Mouse (Mus musculus): ENCODE results near the gene Grm1. TPM values are rescaled to one million over a fixed set of nuclear protein-coding genes. Genes with fewer than 3 reads are reported as not detected.

Grm1 gene
- polyA plus RNA-seq, 1 experiment from 2014 or later = not detected

- 73% methylated on average over 3 of the region's 3 CpGs for WGBS
- ATAC-seq (ENCODE audit: insufficient number of reproducible peaks, insufficient read depth, low FRiP score, low read depth) = no peak
- Histone ChIP-seq H3K4me3 (ENCODE audit: control insufficient read depth in 1 of 2, insufficient read depth in 1 of 2, low read depth in 1 of 2, low read length in 2 of 2) (no peak overlapping the region), H3K27me3 (ENCODE audit: control insufficient read depth, insufficient read depth, low read length) (no peaks in the 10 kb centered on the region), H3K9me3 (ENCODE audit: control insufficient read depth, low read length) (no peaks in the 10 kb centered on the region), H3K4me2 (ENCODE audit: low read length) (no peak overlapping the region), H3K27ac (replicated peaks in 1 of 2; ENCODE audit: control insufficient read depth in 1 of 2, insufficient read depth in 1 of 2, low read depth in 2 of 2, low read length in 2 of 2) (no peak overlapping the region), H3K36me3 (ENCODE audit: control insufficient read depth, insufficient read depth, low read length) (no peaks in the 10 kb centered on the region), H3K9ac (ENCODE audit: low read length) (no peak overlapping the region), H3K4me1 (ENCODE audit: control insufficient read depth in 2 of 2, insufficient read depth in 2 of 2, low read length in 2 of 2) (no peaks in the 10 kb centered on the region)
Measured at GRCm38 (mm10) chr10:10950557-10950956, 131.6 kb downstream of the Grm1 start.

DNA sequence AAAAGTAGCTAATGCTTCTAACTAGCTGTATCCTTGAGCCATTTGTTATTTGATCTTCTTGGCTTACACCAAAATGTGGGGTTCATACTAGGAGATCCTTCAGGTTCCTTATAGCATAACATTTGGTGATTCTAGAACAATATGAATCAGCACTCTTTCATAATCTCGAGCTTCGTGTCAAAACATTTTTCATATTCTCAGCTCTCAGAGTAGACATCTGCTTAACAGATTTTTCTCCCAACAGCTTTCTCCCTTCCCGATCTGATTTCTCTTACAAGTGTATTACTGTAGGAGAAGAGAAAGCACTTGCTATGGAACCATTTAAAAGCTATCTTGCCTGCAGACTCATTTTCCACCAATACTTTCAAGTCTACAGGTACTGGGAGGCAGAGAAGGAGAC, 133.0 kb downstream of the Grm1 start:
- Histone ChIP-seq H3K4me1 (ENCODE audit: control insufficient read depth in 2 of 2, insufficient read depth in 2 of 2, low read length in 2 of 2) (no peaks in the 10 kb centered on the region), H3K36me3 (ENCODE audit: control insufficient read depth, insufficient read depth, low read length) (no peaks in the 10 kb centered on the region), H3K4me2 (ENCODE audit: low read length) (no peak overlapping the region), H3K27me3 (ENCODE audit: control insufficient read depth, insufficient read depth, low read length) (no peaks in the 10 kb centered on the region), H3K27ac (replicated peaks in 1 of 2; ENCODE audit: control insufficient read depth in 1 of 2, insufficient read depth in 1 of 2, low read depth in 2 of 2, low read length in 2 of 2) (no peak overlapping the region), H3K4me3 (ENCODE audit: control insufficient read depth in 1 of 2, insufficient read depth in 1 of 2, low read depth in 1 of 2, low read length in 2 of 2) (no peak overlapping the region), H3K9me3 (ENCODE audit: control insufficient read depth, low read length) (no peaks in the 10 kb centered on the region), H3K9ac (ENCODE audit: low read length) (no peak overlapping the region)
- ATAC-seq (ENCODE audit: insufficient number of reproducible peaks, insufficient read depth, low FRiP score, low read depth) = no peak
- 88% methylated on average over 3 of the region's 3 CpGs for WGBS

DNA sequence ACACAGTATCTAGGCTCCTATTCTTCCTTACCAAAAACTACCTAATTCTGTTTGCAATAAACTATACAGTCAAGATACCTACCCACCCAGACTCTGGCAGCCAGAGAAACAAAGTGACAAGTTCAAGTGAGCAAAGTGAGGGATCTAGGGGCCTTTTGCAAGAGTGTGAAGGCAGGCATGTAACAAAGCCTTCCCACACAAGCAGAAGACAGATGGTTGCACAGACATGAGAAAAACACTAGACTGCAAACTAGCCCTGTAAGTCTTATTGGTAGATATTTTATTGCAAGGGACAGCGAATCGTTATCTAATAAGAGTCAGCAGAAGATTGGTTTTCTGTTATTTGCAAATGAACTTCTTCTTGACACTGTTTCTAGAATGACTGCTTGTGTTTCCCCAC, 134.6 kb downstream of the Grm1 start:
- Histone ChIP-seq H3K36me3 (ENCODE audit: control insufficient read depth, insufficient read depth, low read length) (no peaks in the 10 kb centered on the region), H3K9ac (ENCODE audit: low read length) (no peak overlapping the region), H3K27me3 (ENCODE audit: control insufficient read depth, insufficient read depth, low read length) (no peaks in the 10 kb centered on the region), H3K27ac (replicated peaks in 1 of 2; ENCODE audit: control insufficient read depth in 1 of 2, insufficient read depth in 1 of 2, low read depth in 2 of 2, low read length in 2 of 2) (no peak overlapping the region), H3K4me2 (ENCODE audit: low read length) (no peak overlapping the region), H3K9me3 (ENCODE audit: control insufficient read depth, low read length) (no peaks in the 10 kb centered on the region), H3K4me1 (ENCODE audit: control insufficient read depth in 2 of 2, insufficient read depth in 2 of 2, low read length in 2 of 2) (no peaks in the 10 kb centered on the region), H3K4me3 (ENCODE audit: control insufficient read depth in 1 of 2, insufficient read depth in 1 of 2, low read depth in 1 of 2, low read length in 2 of 2) (no peak overlapping the region)
- no peak for ATAC-seq (ENCODE audit: insufficient number of reproducible peaks, insufficient read depth, low FRiP score, low read depth)
- WGBS = 71% methylated on average over 2 of the region's 2 CpGs

DNA sequence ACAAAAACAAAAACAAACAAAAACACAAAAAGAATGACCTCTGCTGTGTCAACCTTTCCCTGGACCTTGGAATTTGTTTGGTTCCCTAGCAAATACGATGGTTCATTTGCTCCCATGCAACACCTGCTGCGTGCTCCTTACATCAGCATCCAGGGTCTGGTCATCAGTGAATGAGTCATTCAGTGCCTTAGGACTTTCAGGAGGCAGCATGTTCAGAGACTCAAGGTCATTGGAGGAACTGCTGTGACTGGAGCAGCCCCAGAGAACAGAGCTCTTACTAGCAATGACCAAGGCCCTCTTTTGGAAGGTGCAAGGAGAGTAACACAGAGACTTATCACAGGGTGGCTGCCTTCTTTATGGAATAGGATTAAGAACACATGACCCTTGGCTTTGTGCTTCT, 138.2 kb downstream of the Grm1 start:
- Histone ChIP-seq H3K4me1 (ENCODE audit: control insufficient read depth in 2 of 2, insufficient read depth in 2 of 2, low read length in 2 of 2) (no peaks in the 10 kb centered on the region), H3K27me3 (ENCODE audit: control insufficient read depth, insufficient read depth, low read length) (no peaks in the 10 kb centered on the region), H3K4me3 (ENCODE audit: control insufficient read depth in 1 of 2, insufficient read depth in 1 of 2, low read depth in 1 of 2, low read length in 2 of 2) (no peak overlapping the region), H3K9me3 (ENCODE audit: control insufficient read depth, low read length) (no peaks in the 10 kb centered on the region), H3K9ac (ENCODE audit: low read length) (no peak overlapping the region), H3K36me3 (ENCODE audit: control insufficient read depth, insufficient read depth, low read length) (no peaks in the 10 kb centered on the region), H3K27ac (replicated peaks in 1 of 2; ENCODE audit: control insufficient read depth in 1 of 2, insufficient read depth in 1 of 2, low read depth in 2 of 2, low read length in 2 of 2) (no peak overlapping the region), H3K4me2 (ENCODE audit: low read length) (no peak overlapping the region)
- WGBS = 74% methylated on average over 2 of the region's 2 CpGs
- no peak for ATAC-seq (ENCODE audit: insufficient number of reproducible peaks, insufficient read depth, low FRiP score, low read depth)

DNA sequence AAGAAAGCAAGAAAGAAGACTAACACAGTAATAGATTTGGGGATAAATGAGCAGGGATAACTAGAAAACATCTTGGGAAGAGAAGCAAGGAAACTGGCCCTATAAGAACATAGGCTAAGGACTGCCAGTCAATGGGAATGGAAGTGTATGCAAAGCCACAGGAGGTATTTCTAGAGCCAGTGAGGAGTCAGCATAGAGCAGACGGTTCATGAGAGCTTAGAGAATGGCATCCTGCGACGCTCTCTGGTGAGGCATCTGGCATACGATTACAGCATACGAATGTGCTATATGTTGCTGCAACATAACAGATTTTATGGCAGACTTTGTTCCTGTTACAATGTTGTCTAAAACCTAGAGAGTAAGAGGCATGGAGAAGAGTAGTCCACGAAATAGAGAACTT, 139.9 kb downstream of the Grm1 start:
- ATAC-seq (ENCODE audit: insufficient number of reproducible peaks, insufficient read depth, low FRiP score, low read depth) = no peak
- H3K9ac ChIP-seq (ENCODE audit: low read length) = no peak overlapping the region
- H3K4me2 ChIP-seq (ENCODE audit: low read length) = no peak overlapping the region
- 70% methylated on average over 6 of the region's 6 CpGs for WGBS
- no peak overlapping the region for H3K4me3 ChIP-seq (ENCODE audit: control insufficient read depth in 1 of 2, insufficient read depth in 1 of 2, low read depth in 1 of 2, low read length in 2 of 2)
- H3K9me3 ChIP-seq (ENCODE audit: control insufficient read depth, low read length) = no peaks in the 10 kb centered on the region
- no peaks in the 10 kb centered on the region for H3K4me1 ChIP-seq (ENCODE audit: control insufficient read depth in 2 of 2, insufficient read depth in 2 of 2, low read length in 2 of 2)
- no peaks in the 10 kb centered on the region for H3K36me3 ChIP-seq (ENCODE audit: control insufficient read depth, insufficient read depth, low read length)
- H3K27ac ChIP-seq (replicated peaks in 1 of 2; ENCODE audit: control insufficient read depth in 1 of 2, insufficient read depth in 1 of 2, low read depth in 2 of 2, low read length in 2 of 2) = no peak overlapping the region
- no peaks in the 10 kb centered on the region for H3K27me3 ChIP-seq (ENCODE audit: control insufficient read depth, insufficient read depth, low read length)

- H3K27me3 ChIP-seq (ENCODE audit: control insufficient read depth, insufficient read depth, low read length) = no peaks in the 10 kb centered on the region
- no peaks in the 10 kb centered on the region for H3K4me1 ChIP-seq (ENCODE audit: control insufficient read depth in 2 of 2, insufficient read depth in 2 of 2, low read length in 2 of 2)
- H3K36me3 ChIP-seq (ENCODE audit: control insufficient read depth, insufficient read depth, low read length) = no peaks in the 10 kb centered on the region
- 45% methylated on average over 3 of the region's 3 CpGs for WGBS
- H3K4me3 ChIP-seq (ENCODE audit: control insufficient read depth in 1 of 2, insufficient read depth in 1 of 2, low read depth in 1 of 2, low read length in 2 of 2) = no peak overlapping the region
- H3K27ac ChIP-seq (replicated peaks in 1 of 2; ENCODE audit: control insufficient read depth in 1 of 2, insufficient read depth in 1 of 2, low read depth in 2 of 2, low read length in 2 of 2) = no peak overlapping the region
- ATAC-seq (ENCODE audit: insufficient number of reproducible peaks, insufficient read depth, low FRiP score, low read depth) = no peak
- no peak overlapping the region for H3K4me2 ChIP-seq (ENCODE audit: low read length)
- no peaks in the 10 kb centered on the region for H3K9me3 ChIP-seq (ENCODE audit: control insufficient read depth, low read length)
- H3K9ac ChIP-seq (ENCODE audit: low read length) = no peak overlapping the region
Measured at GRCm38 (mm10) chr10:10935806-10936205, 146.3 kb downstream of the Grm1 start.

GRCm38 (mm10) chr10:10929672-10930071, 152.5 kb downstream of the Grm1 start:
- Histone ChIP-seq H3K36me3 (ENCODE audit: control insufficient read depth, insufficient read depth, low read length) (no peaks in the 10 kb centered on the region), H3K9me3 (ENCODE audit: control insufficient read depth, low read length) (no peaks in the 10 kb centered on the region), H3K4me3 (ENCODE audit: control insufficient read depth in 1 of 2, insufficient read depth in 1 of 2, low read depth in 1 of 2, low read length in 2 of 2) (no peak overlapping the region), H3K27me3 (ENCODE audit: control insufficient read depth, insufficient read depth, low read length) (no peaks in the 10 kb centered on the region), H3K27ac (replicated peaks in 1 of 2; ENCODE audit: control insufficient read depth in 1 of 2, insufficient read depth in 1 of 2, low read depth in 2 of 2, low read length in 2 of 2) (no peak overlapping the region), H3K4me1 (ENCODE audit: control insufficient read depth in 2 of 2, insufficient read depth in 2 of 2, low read length in 2 of 2) (no peaks in the 10 kb centered on the region), H3K4me2 (ENCODE audit: low read length) (no peak overlapping the region), H3K9ac (ENCODE audit: low read length) (no peak overlapping the region)
- no peak for ATAC-seq (ENCODE audit: insufficient number of reproducible peaks, insufficient read depth, low FRiP score, low read depth)
- WGBS = 77% methylated on average over 2 of the region's 2 CpGs

- no peak for ATAC-seq (ENCODE audit: insufficient number of reproducible peaks, insufficient read depth, low FRiP score, low read depth)
- no peaks in the 10 kb centered on the region for H3K27me3 ChIP-seq (ENCODE audit: control insufficient read depth, insufficient read depth, low read length)
- WGBS = 88% methylated on average over 5 of the region's 5 CpGs
- no peaks in the 10 kb centered on the region for H3K9me3 ChIP-seq (ENCODE audit: control insufficient read depth, low read length)
- H3K27ac ChIP-seq (replicated peaks in 1 of 2; ENCODE audit: control insufficient read depth in 1 of 2, insufficient read depth in 1 of 2, low read depth in 2 of 2, low read length in 2 of 2) = no peak overlapping the region
- no peak overlapping the region for H3K4me2 ChIP-seq (ENCODE audit: low read length)
- no peaks in the 10 kb centered on the region for H3K4me1 ChIP-seq (ENCODE audit: control insufficient read depth in 2 of 2, insufficient read depth in 2 of 2, low read length in 2 of 2)
- H3K9ac ChIP-seq (ENCODE audit: low read length) = no peak overlapping the region
- H3K4me3 ChIP-seq (ENCODE audit: control insufficient read depth in 1 of 2, insufficient read depth in 1 of 2, low read depth in 1 of 2, low read length in 2 of 2) = no peak overlapping the region
- H3K36me3 ChIP-seq (ENCODE audit: control insufficient read depth, insufficient read depth, low read length) = no peaks in the 10 kb centered on the region
Measured at GRCm38 (mm10) chr10:10928798-10929366, 153.3 kb downstream of the Grm1 start.
